Mouse (Mus musculus) urinary bladder, postnatal 4 days (tissue): ENCODE results near the gene Ghdc.

ENCODE experiments used
- DNase-seq, 2 experiments: peaks; one replicate each; pipeline ENCODE4 v3.0.0; 2021 to 2022; ENCODE audit warnings: low spot score in 2 of 2

The Ghdc gene

DNA sequence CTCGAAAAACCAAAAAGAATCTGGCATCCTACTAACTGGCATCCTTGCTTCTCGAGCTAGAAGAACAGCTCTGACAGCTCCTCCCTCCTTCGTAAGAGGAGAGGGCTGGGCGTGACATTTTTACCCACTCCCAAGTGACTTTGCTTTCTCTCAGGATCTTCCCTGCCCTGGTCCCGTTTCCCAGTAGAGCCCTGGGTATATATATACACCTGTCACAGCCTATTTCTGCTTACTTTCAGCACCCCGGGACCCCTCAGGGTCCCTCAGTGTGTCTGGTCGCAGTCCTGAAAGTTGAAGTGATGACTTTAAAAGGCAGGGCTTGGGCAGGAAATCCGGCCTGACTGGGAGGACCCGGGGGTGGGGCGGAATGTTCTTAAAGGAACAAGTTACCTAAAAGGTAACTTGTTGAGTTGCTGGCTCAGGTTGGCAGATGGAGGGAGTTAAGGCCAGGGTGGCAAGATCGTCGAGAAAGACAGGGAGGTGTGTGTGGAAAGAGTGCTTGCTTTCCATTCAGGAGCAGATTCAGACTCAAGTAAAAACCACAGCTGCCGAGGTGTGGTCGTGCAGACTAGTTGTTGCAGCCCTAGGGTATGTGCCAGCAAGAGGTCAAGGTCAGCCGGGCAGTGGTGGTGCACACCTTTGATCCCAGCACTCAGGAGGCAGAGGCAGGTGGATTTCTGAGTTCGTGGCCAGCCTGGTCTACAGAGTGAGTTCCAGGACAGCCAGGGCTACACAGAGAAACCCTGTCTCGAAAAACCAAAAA, at the start of gene Ghdc:
Ghdc (minus strand) TSS at position 312 of the 763 bp plus-strand sequence.
- DNase-seq, result peak; percentile 68 to 83

DNA sequence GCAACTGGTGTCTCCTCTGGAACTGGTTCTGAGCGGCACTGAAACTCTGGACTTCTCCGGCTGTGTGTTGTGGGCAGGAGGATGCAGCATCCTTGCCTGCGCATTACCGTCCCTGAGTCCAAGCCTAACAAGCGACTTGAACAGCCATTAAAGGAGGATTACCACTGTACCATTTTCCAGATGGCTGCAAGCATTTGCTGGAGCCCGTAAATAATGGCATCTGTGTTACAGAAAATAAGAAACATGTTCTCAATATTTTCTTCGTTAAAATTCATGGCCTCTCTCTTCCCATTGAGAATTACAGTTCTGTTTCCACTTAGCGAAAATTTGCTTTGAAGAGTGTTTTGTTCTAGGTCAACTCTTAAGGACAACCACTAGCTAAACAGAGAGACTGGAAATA, 49.3 kb upstream of the Ghdc start:
- no peak for DNase-seq

DNA sequence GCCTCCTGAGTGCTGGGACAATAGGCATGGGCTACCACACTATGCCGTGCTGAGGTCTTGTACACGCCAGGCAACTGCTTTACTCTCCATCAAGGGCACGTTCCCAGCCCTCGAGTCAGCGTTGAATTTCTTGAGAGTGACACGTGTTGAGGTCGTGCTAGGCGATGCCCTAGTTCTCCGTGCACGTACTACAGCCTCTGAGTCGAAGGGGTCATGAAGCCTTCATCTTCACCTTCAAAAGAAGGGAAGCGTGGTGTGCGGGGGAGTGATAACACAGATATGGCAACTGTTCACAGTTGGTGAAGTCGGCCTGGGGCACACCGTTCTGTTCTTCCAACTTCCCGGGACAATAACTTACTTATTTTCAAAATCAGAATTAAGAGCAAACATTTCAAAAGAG, 48.9 kb upstream of the Ghdc start:
- no peak for DNase-seq

DNA sequence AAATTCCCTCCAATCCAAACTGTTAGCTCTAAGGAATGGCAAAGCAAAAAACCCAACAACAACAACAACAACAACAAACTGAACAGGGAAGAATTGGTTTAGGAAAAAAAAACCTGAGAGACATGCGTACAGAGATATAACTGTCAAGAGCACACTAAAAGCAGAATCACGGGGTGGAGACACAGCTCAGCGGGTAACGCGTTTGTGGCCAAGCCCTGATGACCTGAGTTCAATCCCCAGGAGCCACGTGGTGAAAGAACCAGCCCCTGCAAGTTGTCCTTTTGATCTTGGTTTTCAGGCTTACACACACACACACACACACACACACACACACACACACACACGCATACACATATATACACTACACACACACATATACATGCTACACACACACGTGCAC, 48.3 kb upstream of the Ghdc start:
- DNase-seq, result no peak

DNA sequence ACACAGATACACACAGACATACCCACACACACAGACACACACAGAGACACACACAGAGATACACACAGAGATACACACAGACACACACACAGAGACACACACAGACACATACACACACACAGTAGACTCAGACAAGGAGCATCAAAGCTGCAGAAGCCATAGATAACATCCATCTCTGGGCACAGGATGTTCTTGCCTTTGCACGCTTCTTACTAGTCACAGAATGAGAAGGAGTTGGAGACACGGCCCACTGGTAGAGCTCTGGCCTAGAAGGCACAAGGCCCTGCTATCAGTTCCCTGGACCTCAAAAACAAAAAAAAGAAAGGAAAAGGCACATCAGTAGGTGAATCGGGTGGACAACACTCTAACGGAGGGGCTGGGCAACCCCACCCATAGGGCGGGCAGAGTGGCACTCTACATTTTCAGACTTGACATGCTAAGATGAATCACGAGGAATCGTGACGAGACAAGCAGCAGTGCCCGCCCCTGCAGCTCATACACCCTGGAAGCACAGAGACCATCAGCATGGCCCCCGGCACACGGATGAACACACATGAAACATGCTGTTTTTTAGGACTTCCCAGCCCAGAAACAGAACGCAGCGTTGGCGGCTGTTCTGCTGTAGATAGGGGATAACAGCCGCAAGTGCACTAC, 47.7 kb upstream of the Ghdc start:
- no peak for DNase-seq

DNA sequence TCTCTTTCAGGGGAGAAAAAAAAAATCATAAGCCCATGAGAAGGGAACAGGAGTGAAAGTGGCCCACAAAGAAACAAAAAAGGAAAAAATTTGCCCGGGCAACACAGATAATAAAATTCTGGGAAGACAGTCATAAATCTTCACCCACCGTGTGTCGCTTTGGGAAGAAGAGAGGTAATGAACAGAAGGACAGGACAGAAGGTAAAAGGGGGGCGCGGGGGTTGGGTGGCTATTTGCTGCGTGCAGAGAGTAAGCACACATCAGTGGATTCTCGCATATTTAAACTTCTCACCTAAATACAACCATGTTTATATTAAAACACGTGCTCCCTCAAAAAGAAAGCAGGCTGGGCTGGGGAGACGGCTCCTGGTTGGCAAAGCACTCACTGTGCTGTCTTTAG, 46.6 kb upstream of the Ghdc start:
- no peak for DNase-seq

DNA sequence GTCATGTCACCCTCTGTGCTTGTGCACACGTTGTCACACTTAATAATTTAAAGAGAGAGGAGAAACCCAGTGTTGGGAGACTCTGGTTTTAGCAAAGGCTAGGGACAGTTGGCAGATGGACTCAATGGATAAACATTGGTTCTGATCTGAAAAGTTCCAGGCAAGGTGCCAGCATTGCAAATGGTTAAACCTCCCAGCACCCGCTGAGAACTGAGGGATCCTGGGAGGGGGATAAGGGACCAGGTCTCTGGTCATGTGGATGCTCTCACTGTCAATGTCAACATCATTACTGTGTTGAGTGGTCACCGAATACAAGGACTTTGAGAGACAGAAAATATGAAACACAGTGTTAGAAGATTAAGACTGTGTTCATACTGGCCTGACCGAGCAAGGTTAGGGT, 46.0 kb upstream of the Ghdc start:
- no peak for DNase-seq

DNA sequence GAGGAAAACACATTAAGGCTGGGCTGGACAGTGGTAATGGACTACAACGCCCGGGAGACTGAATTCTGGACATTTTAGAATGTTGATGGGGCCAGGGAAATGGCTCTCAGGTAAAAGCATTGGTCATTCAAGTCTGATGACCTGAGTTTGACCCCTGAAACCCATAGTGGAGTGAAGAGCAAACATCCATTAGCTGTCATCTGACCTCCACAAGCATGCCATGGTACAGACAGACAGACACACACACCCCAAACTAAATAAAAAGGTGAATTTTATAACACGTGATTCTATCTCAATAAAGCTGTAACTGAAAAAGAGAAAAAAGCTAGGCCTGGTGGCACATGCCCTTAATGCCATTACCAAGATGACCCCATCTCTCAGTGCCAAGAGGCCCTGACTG, 45.6 kb upstream of the Ghdc start:
- DNase-seq, result no peak

DNA sequence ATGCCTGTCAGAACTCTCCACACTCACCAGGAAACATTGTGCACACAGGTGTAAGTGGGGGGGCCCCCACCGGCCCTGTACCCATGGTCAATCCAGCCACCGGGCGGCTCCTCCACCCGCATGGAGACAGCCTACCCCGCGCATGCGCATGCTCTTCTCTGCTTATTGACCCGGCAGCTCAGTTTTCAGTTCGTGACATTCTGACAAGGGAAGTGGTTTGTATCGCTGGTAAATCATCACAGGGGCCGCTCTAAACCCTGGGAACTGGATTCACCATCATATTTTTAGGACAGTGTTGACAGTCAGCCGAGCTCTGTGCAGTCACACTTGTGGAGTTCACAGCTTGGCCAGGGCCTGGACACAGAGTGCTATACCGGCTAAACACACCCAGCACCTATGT, 43.7 kb upstream of the Ghdc start:
- peak; percentile 63 to 65 for DNase-seq

DNA sequence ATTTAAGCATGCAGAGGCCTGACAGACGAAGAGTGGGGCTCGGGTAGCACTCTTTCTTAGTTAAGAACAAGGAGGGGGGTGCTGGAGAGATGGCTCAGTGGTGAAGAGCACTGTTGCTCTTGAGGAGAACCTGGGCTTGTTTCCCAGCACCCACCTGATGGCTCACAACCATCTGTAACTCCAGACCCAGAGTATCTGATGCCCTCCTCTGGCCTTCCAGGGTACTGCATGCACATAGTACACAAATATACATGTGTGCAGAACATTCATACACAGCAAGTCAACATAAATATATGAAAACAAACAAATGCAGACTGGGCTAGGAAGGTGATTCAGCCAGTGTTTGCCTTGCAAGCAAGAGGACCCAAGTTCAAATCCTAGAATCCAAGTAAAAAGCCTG, 40.4 kb upstream of the Ghdc start:
- no peak for DNase-seq

DNA sequence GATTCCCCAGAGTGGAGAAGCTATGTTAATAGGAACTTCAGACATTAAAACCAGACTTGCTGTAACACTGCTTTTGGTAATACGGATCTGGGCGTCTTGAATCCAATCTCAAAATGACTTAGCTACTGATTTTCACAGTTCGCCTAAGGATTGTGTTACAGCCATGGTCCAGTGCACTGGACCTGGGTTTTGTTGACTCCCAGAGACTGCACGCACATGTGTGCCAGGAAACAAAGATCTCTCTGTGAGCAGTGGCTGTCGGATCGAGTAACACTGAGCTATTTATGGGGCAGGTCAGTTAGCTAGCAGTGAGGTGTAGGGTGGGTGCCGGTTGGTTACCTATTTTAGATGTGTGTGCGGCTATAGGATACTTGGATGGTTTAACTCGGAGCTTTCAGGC, 39.8 kb upstream of the Ghdc start:
- no peak for DNase-seq

DNA sequence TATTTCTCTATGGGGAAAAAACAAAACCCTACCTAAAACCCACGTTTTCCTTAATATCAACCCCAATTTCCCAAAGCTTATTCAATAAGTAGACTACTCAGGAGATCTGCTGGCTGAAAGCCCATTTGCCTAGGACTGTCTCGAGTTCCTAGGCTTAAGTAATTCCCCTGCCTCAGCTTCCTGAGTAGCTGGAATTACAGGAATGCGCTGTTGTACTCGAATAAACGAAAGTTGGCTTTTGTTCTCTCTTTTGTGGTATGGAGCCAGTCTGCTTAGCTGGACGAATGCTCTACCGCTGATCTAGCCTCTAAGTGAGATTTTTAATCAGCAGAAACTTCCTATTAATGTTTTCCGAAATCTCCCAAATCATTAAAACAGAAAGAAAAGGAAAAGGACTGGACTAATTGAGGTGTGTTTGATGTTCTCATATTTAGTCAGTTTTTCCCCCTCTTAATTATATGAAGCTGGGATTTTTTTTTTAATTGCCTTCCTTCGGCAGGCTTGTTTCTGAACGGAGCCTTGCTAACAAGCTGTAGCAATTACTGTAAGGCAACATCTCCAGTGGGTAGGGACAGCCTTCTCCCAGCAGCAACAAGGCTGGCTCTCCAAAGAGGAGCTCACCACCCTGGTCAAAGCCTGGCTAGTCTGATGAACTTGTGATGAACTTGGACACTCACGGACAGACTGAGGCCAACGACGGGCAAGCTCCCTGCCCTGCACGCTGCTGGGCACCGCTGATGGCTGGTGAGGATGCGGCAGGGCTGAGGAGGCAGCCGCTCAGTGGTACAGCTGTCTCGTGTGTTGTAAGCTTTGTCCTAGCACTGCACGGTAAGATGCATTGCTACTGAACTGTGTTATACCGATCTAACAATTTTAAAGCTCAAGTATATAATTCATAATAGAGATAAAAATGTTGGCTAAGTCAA, 35.9 kb upstream of the Ghdc start:
- DNase-seq, result no peak

DNA sequence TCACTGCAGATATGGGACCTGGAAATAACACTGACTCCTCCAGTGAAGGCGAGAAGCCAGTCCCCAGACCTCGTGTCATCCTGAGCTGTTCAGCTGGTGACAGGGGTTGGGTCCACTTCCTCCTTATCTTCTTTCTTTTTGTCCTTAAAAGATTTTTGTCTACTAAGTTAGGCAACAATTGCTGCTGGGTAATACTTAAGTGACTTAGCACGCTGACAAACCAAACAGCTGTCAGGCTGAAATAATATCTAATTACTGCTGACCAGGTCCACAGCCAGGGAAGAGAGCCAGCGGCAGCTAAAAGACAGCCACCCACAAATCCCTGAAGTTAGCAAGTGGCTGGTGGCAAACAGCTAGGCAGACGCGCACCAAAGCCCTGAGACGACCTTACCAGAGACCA, 34.8 kb upstream of the Ghdc start:
- no peak for DNase-seq

DNA sequence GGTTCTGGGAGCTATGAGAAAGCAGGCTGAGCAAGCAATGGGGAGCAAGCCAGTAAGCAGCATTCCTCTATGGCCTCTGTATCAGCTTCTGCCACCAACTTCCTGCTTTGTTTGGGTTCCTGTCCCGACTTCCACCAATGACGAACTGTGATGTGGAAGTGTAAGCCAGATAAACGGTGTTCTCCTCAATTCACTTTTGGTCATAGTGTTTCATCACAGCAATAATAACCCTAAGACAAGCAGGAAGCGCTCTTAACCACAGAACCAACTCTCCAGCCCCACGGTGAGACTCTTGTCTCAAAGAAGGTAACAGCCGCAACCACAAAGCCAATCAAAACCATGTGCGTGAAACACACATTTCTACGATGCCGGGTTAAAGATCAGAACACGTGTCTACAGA, 33.7 kb upstream of the Ghdc start:
- DNase-seq, result no peak

DNA sequence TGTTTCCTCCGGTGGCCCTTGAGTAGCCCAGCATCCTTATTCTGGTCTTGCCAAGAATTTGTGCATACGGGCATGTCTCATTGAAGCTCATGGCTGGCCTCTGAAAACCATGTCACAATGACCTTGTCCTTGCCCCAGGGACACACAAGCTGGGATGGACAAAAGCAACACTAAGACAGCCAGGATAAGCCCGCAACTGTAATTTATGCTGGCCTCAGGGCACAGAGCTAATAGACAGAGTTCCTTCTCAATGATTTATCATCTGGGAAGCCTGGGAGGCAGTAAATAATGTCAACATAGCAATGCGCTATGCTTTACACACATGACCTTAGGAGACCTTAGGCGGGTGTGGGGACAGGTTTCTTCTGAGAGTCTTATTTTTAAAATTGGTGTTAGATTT, 28.7 kb upstream of the Ghdc start:
- no peak for DNase-seq

DNA sequence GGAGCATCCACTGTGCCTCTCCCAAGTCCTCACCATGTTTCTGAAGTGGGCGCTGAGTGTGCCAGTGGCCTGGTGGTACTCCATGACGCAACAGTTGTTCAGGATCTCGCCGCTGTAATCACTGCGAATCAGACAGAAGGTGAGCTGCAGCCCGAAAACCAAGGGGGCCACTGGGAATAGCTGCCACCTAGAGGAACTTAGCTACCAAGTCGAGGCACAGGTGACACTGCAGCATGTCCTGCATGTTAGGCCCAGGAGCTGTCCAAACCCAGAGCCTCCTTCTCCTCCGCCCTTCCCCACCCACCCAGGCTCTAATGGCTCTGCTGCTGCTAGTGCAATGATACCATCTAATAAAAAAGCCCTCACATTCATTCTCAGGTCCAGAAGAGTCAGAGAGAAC, 25.8 kb upstream of the Ghdc start:
- no peak for DNase-seq

DNA sequence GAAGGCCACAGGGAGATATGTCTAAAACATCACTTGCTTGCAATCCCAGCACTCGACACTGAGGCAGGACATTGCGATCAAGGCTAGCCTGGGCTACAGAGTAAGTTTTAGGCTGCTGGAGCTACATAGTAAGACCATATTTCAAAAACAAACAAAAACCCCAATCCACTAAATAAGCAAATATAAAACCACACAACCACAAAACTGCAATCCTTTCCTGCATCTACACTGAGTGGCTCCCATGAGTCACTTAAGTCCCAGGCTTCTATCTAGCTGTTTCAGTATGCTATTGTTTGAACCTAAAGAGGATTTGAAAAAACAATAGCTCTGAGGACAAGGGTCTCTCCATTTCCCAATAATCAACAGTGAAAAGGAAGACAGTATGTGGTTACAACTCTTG, 24.6 kb upstream of the Ghdc start:
- DNase-seq, result no peak

DNA sequence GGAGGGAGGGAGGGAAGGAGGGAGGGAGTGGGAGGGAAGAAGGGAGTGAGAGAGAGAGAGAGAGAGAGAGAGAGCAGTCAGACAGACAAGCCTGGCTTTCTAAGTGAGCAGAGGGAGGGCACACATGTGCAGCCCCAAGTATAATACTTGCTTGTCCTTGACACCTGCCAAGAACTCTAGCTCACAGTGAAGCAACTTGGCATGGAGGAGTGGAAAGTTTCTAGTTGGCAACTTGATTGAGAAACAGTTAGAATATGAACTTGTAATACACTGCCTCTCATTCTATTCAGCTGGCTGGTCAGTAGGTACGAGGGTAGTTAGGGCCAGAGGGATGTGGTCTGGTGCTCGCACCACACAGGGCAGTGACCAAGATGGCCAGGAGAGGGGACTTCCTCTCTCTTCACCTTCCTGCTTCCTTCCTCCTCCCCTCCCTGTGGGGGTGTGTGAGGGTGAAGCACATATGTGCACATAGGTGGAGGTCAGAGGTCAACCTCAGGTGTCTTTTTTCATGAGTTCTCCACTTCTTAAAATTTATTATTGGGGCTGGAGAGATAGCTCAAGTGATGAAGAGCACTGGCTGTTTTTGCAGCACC, 20.8 kb upstream of the Ghdc start:
- DNase-seq, result no peak

DNA sequence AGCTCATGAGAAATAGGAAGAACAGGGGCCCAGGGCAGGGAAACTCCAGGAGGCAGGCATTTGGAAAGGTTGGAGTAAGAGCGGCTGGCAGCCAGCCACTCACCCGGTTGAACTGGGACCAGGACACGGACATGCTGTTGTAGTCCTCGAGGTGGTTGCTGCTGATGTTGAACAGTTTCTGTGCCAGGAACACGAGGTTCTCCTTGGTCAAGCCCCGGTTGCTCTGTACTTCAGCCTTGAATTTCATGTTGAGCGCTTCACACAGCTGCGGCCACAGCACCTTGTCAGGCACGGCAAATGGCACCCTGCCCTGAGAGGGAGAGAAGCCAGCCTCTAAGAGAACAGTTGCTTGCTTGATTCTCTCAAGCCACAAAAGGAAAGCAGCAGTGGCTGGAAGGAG, 19.9 kb upstream of the Ghdc start:
- peak in 1 of 2 experiments; percentile 78 for DNase-seq

DNA sequence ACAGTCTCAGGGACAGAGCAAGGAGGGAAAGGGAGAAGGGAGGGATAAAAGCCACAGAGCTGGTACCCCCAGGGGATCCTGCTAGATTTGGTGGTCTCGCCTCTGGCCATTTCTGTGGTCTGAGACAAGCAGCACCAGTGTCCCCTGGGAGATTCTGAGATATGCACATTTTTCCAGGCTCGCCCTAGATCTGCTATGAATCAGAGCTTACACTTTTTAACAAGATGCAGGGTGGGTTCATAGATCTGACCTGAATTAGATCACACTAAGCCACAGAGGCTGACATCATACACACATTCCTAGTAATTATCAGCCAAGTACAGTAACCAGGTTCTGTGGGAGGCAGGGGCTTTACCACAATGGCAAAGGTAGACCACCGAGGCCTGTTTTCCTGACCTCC, 18.9 kb upstream of the Ghdc start:
- no peak for DNase-seq

DNA sequence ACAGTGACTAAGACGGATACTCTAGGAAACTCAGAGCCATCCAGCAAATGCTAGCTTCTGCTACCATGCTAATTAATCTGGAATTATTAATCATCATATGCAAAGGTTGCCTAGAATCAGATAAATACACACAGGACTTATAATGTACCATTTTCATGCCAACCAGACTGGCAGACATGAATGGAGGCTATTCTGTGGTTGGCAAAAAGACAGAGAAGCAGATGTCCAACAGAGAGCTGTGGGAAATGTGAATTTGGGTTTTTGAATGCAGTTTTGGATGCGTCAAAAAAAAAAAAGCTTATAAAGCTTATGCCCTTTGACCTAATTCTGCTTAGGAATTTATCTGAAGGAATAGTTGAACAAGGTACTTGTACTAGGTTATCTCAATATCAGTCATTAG, 15.0 kb upstream of the Ghdc start:
- DNase-seq, result no peak

DNA sequence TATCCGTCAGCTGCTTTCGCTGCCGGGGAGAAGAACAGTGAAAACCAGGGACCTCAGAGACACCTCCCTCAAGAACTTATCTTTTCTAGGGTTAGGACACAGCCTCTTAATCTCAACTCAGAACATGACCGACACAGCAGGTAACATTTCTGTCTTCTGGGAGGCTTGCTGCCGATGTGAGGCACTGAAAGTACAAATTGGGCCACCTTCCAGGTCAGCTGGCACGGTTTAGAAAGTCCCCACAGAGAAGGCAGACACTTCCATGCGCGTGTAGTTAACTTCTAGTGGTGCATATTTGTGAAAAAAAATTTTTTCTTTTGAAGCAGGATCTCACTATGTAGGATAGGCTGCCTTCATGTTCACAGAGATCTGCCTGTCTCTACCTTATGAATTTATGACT, 13.5 kb upstream of the Ghdc start:
- no peak for DNase-seq
